Mouse (Mus musculus) G1E (cell line): Measurements from ENCODE around the gene Zfp143.

Experiments used
- CTCF ChIP-seq: IDR thresholded peaks from 2 replicates; pipeline ENCODE4 v1.5.1; 2012; ENCODE audit warnings: low read depth, low read length, inconsistent platforms, mixed read lengths
- GATA2 ChIP-seq: IDR thresholded peaks from 2 replicates; pipeline ENCODE4 v1.6.1; 2012; ENCODE audit warnings: low read depth, low read length, inconsistent platforms, borderline replicate concordance
- POLR2AphosphoS5 ChIP-seq: IDR thresholded peaks from 2 replicates; pipeline ENCODE4 v1.6.1; 2012; ENCODE audit warnings: low read depth, low read length, inconsistent platforms; ENCODE audit not compliant: insufficient replicate concordance

GRCm38 (mm10) chr7:110091670-110092069 is 30.7 kb downstream of the Zfp143 start:
- no peak for TF ChIP-seq CTCF
- TF ChIP-seq GATA2: no peak
- TF ChIP-seq POLR2AphosphoS5: no peak
